Mouse (Mus musculus) effector memory CD4-positive, alpha-beta T cell, adult 5 months (primary cell): ENCODE results near the gene Vmn1r233. TPM values are rescaled to one million over a fixed set of nuclear protein-coding genes. Genes with fewer than 3 reads are reported as not detected.

Experiments used
- polyA plus RNA-seq: library from polyadenylated mRNA; unstranded; fragments of 100-300 nt; shearing (Covaris generic); gene quantifications from one replicate; pipeline ENCODE4 v1.2.1, GENCODE M21; 2017

Vmn1r233 gene
- 0.16 TPM for polyA plus RNA-seq

DNA sequence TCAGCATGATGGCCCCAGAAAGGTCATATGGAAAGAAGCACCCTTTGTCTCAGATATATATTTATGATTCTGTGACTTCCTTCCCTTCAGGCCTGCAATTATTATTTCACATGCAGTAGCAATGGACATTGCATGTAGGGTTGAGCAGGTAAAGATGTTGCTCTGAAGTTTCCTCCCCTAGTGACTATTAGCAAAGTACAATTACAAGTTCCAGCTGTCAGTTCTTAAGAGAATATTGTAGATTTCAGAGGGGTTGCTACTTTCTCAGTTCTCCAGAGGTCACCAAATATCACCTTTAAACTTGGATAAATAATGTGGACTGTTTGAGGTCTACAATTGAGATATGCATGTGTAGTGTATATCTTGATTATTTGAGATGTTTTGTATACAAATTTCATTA, at the start of gene Vmn1r233:
Gene Vmn1r233, minus strand, starts transcription at position 101 of the 400 bp plus-strand sequence.

DNA sequence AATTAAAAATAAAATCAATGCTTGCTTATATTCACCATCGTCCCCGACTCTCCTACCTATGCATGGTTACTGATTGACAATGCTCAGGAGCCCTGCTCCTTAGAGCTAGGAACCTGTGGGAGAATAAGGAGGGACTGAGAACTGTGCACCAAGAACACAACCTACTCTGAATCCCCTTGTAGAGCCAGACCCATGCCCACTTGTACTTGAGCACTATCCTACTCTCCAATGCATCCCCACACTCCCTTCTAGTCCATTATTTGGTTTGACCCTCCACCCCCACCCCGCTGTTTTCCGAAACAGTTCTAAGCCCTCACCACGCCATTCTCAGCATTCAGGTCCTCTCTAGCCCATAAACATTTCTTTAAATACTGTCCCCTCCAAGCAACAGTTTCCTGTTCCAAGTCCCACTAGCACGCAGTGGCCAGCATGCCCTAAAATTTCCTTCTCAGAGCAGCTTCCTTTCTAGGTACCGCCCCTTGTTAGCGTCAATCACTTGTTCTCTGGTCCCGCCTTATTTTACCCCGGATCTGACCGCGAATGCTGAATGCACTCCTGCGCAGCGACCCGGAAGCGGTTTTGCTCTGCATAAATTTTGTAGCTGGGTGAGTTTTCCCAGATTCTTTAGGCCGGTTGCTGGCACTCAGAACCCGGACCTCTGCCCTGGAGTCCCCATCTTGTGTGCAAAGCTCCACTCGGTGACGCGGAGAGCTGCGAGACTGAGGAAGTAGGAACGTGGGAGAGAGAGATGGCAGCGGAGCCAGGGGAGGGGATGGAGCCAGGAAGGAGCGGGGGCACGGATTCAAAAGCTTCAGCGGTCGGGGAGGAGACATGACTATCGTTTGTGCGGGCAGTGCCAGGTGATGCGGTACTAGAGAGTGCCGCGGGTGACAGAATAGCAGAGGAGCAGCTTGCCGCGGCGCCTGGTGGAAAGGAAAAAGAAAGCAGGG, 12.4 kb upstream of the Vmn1r233 start, which contains the start of gene Zfp160:
Gene Zfp160, plus strand, starts transcription at position 522 of the 950 bp plus-strand sequence.

DNA sequence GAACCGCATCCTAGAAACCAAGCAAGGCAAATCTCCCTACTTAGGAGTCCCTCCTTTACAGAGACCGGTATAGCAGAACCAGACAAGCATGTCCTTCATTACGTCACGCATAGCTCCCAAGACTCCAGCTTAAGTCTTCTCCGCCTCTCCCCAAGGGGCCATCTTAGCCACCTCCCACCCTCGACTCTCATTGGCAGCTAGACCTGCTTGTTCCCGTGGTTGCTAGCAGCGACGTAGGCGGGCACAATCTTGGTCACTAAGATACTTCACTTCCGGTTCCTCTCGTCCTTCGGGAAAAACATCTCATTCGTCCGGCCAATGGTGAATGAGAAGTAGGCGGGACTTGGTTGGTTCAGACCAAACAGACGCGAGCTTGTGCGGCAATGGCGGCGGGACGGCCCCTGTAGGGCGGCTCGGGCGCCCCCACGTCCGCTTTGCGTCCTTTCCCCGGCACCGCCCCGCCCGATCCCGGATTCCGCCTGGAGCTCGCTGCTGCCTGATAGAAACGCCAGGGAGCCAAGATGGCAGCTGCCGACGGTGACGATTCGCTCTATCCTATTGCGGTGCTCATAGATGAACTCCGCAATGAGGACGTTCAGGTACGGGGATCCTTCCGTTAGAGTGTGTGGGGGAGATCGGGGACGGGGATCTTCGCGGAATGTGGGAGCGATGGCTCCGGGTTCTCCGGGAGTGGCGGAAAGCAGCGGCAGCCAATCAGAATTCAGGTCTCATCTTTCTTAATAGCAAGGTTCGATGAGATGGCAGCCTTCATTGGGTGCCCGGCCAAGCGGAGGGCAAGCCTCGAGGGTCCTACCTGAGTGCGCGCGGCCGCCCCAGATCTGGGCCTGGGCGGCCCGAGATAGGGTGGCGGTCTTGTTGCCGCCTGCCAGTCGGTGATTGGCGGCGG, 51.0 kb downstream of the Vmn1r233 start, which contains the start of gene Ppp2r1a:
Gene Ppp2r1a, plus strand, starts transcription at position 327 of the 907 bp plus-strand sequence.

Other genes with a start within 250 kb of the Vmn1r233 start
- not detected for gene Vmn1r228, start 210.3 kb downstream of the Vmn1r233 start, polyA plus RNA-seq
- 0.04 TPM for gene Vmn1r229, start 184.9 kb downstream of the Vmn1r233 start, polyA plus RNA-seq
- gene Vmn1r230, start 156.0 kb downstream of the Vmn1r233 start, polyA plus RNA-seq, result not detected
- not detected for gene Vmn1r231, start 91.4 kb downstream of the Vmn1r233 start, polyA plus RNA-seq
- not detected for gene Vmn1r232, start 76.8 kb downstream of the Vmn1r233 start, polyA plus RNA-seq
- 288 TPM for gene Ppp2r1a, start 51.2 kb downstream of the Vmn1r233 start, polyA plus RNA-seq
- gene Zfp160, start 12.4 kb upstream of the Vmn1r233 start, polyA plus RNA-seq, result 7.5 TPM
- not detected for gene Vmn1r234, start 229.6 kb upstream of the Vmn1r233 start, polyA plus RNA-seq